Mouse (Mus musculus) megakaryocyte-erythroid progenitor cell, adult 5-6 weeks (primary cell): ENCODE measurements around the gene Mrpl53. TPM values are rescaled to one million over a fixed set of nuclear protein-coding genes. Genes with fewer than 3 reads are reported as not detected.
A peak's percentile ranks its signal among the peaks of the same experiment; 100 is the strongest.
"Not testable (repeated sequence)": the region's sequence is repeated elsewhere in the genome, so short reads cannot be mapped to it uniquely, and the experiment has no call there.

Source experiments
- ATAC-seq: replicated peaks from 2 replicates; pipeline ENCODE4 v1.8.0; 2016; ENCODE audit warnings: mild to moderate bottlenecking, inconsistent platforms; ENCODE audit not compliant: severe bottlenecking, poor library complexity, low FRiP score, low TSS enrichment
- total RNA-seq, 2 experiments: library from RNA; stranded (forward) in 1 of 2; stranded (reverse) in 1 of 2; fragments of 200-1000, 215-1000 nt in 1 of 2; fragments of >200 nt in 1 of 2; fragmentation: Nextera tagmentation in 1 of 2; gene quantifications; 2 replicates each; pipeline ENCODE4 v1.2.3; 2014 to 2017

Mrpl53 gene
- total RNA-seq, 2 experiments from 2014 or later = 37.2 to 97.7 TPM

- ATAC-seq = no peak
Measured at GRCm38 (mm10) chr6:83140044-83140443, 31.2 kb downstream of the Mrpl53 start.

GRCm38 (mm10) chr6:83141636-83142035 lies 32.8 kb downstream of the Mrpl53 start:
- ATAC-seq = no peak

- no peak for ATAC-seq
Measured at GRCm38 (mm10) chr6:83142211-83142731, 33.4 kb downstream of the Mrpl53 start.

- ATAC-seq = no peak
Measured at GRCm38 (mm10) chr6:83142886-83143285, 34.0 kb downstream of the Mrpl53 start.

- no peak for ATAC-seq
Measured at GRCm38 (mm10) chr6:83145209-83145608, 36.4 kb downstream of the Mrpl53 start.

GRCm38 (mm10) chr6:83145805-83146204 lies 37.0 kb downstream of the Mrpl53 start:
- no peak for ATAC-seq

- ATAC-seq = no peak
Measured at GRCm38 (mm10) chr6:83147280-83147679, 38.4 kb downstream of the Mrpl53 start.

- ATAC-seq = no peak
Measured at GRCm38 (mm10) chr6:83151721-83152120, 42.9 kb downstream of the Mrpl53 start.

GRCm38 (mm10) chr6:83153038-83153437 lies 44.2 kb downstream of the Mrpl53 start:
- no peak for ATAC-seq

- ATAC-seq = no peak
Measured at GRCm38 (mm10) chr6:83153485-83153884, 44.6 kb downstream of the Mrpl53 start.

GRCm38 (mm10) chr6:83155552-83156238 lies 46.9 kb downstream of the Mrpl53 start:
- peak; percentile 19; the same call in 1 of the 2 replicates for ATAC-seq

GRCm38 (mm10) chr6:83156259-83156684 lies 47.4 kb downstream of the Mrpl53 start, which contains the start of the genes Wdr54 and 1700003E16Rik:
Wdr54 (minus strand) TSS chr6:83156397.
1700003E16Rik (plus strand) TSS chr6:83156404.
- peak; percentile 74 for ATAC-seq

- not testable (repeated sequence) for ATAC-seq
Measured at GRCm38 (mm10) chr6:83159456-83159855, 50.6 kb downstream of the Mrpl53 start.

Other genes with a start within 250 kb of the Mrpl53 start
- gene Sema4f, start 169.3 kb upstream of the Mrpl53 start, total RNA-seq (2014; fragmentation: Nextera tagmentation) = not detected in 2 replicates
- gene Sema4f, start 169.3 kb upstream of the Mrpl53 start, total RNA-seq (2017) = not detected in 2 replicates
- 11.4 and 16.2 TPM in 2 replicates for gene M1ap, start 162.1 kb upstream of the Mrpl53 start, total RNA-seq (2014; fragmentation: Nextera tagmentation)
- 7.5 and 10.2 TPM in 2 replicates for gene M1ap, start 162.1 kb upstream of the Mrpl53 start, total RNA-seq (2017)
- 15.0 and 25.0 TPM in 2 replicates for gene Dok1, start 75.6 kb upstream of the Mrpl53 start, total RNA-seq (2014; fragmentation: Nextera tagmentation)
- gene Dok1, start 75.6 kb upstream of the Mrpl53 start, total RNA-seq (2017) = 24.2 and 46.1 TPM in 2 replicates
- gene Loxl3, start 74.9 kb upstream of the Mrpl53 start, total RNA-seq (2014; fragmentation: Nextera tagmentation) = 0.67 and 8.2 TPM in 2 replicates
- gene Loxl3, start 74.9 kb upstream of the Mrpl53 start, total RNA-seq (2017) = 0.61 and 0.88 TPM in 2 replicates
- gene Aup1, start 54.5 kb upstream of the Mrpl53 start, total RNA-seq (2014; fragmentation: Nextera tagmentation) = 246 and 368 TPM in 2 replicates
- 115 and 128 TPM in 2 replicates for gene Aup1, start 54.5 kb upstream of the Mrpl53 start, total RNA-seq (2017)
- gene Htra2, start 53.8 kb upstream of the Mrpl53 start, total RNA-seq (2014; fragmentation: Nextera tagmentation) = 225 and 296 TPM in 2 replicates
- gene Htra2, start 53.8 kb upstream of the Mrpl53 start, total RNA-seq (2017) = 97.5 and 128 TPM in 2 replicates
- gene Dqx1, start 51.2 kb upstream of the Mrpl53 start, total RNA-seq (2014; fragmentation: Nextera tagmentation) = 6.0 and 7.9 TPM in 2 replicates
- 0.56 and 1.0 TPM in 2 replicates for gene Dqx1, start 51.2 kb upstream of the Mrpl53 start, total RNA-seq (2017)
- not detected in 2 replicates for gene Tlx2, start 38.7 kb upstream of the Mrpl53 start, total RNA-seq (2014; fragmentation: Nextera tagmentation)
- not detected in 2 replicates for gene Tlx2, start 38.7 kb upstream of the Mrpl53 start, total RNA-seq (2017)
- 25.1 and 27.3 TPM in 2 replicates for gene Pcgf1, start 31.2 kb upstream of the Mrpl53 start, total RNA-seq (2014; fragmentation: Nextera tagmentation)
- 7.2 and 12.7 TPM in 2 replicates for gene Pcgf1, start 31.2 kb upstream of the Mrpl53 start, total RNA-seq (2017)
- not detected in 2 replicates for gene Lbx2, start 22.7 kb upstream of the Mrpl53 start, total RNA-seq (2014; fragmentation: Nextera tagmentation)
- not detected in 2 replicates for gene Lbx2, start 22.7 kb upstream of the Mrpl53 start, total RNA-seq (2017)
- gene Ccdc142, start 7.4 kb upstream of the Mrpl53 start, total RNA-seq (2014; fragmentation: Nextera tagmentation) = 11.3 and 11.7 TPM in 2 replicates
- 0.38 and 13.3 TPM in 2 replicates for gene Ccdc142, start 7.4 kb upstream of the Mrpl53 start, total RNA-seq (2017)
- 7.7 and 8.3 TPM in 2 replicates for gene Gm42688, start 7.4 kb upstream of the Mrpl53 start, total RNA-seq (2014; fragmentation: Nextera tagmentation)
- gene Gm42688, start 7.4 kb upstream of the Mrpl53 start, total RNA-seq (2017) = 3.0 and 5.4 TPM in 2 replicates
- 76.2 and 97.3 TPM in 2 replicates for gene Mogs, start 6.5 kb downstream of the Mrpl53 start, total RNA-seq (2014; fragmentation: Nextera tagmentation)
- gene Mogs, start 6.5 kb downstream of the Mrpl53 start, total RNA-seq (2017) = 88.3 and 127 TPM in 2 replicates
- gene Wbp1, start 12.5 kb downstream of the Mrpl53 start, total RNA-seq (2014; fragmentation: Nextera tagmentation) = 29.1 and 56.6 TPM in 2 replicates
- 61.5 and 75.1 TPM in 2 replicates for gene Wbp1, start 12.5 kb downstream of the Mrpl53 start, total RNA-seq (2017)
- 11.2 and 20.1 TPM in 2 replicates for gene Ino80b, start 16.4 kb downstream of the Mrpl53 start, total RNA-seq (2014; fragmentation: Nextera tagmentation)
- 28.8 and 32.8 TPM in 2 replicates for gene Ino80b, start 16.4 kb downstream of the Mrpl53 start, total RNA-seq (2017)
- 0.49 TPM in 1 of 2 replicates, not detected in the other for gene Rtkn, start 26.4 kb downstream of the Mrpl53 start, total RNA-seq (2014; fragmentation: Nextera tagmentation)
- gene Rtkn, start 26.4 kb downstream of the Mrpl53 start, total RNA-seq (2017) = 0.42 TPM in 1 of 2 replicates, not detected in the other
- 4.5 TPM in 1 of 2 replicates, not detected in the other for gene Wdr54, start 47.4 kb downstream of the Mrpl53 start, total RNA-seq (2014; fragmentation: Nextera tagmentation)
- not detected in 2 replicates for gene Wdr54, start 47.4 kb downstream of the Mrpl53 start, total RNA-seq (2017)
- 0.52 TPM in 1 of 2 replicates, not detected in the other for gene 1700003E16Rik, start 47.4 kb downstream of the Mrpl53 start, total RNA-seq (2014; fragmentation: Nextera tagmentation)
- not detected in 2 replicates for gene 1700003E16Rik, start 47.4 kb downstream of the Mrpl53 start, total RNA-seq (2017)
- 45.8 and 68.1 TPM in 2 replicates for gene Dctn1, start 56.9 kb downstream of the Mrpl53 start, total RNA-seq (2014; fragmentation: Nextera tagmentation)
- 30.5 and 42.4 TPM in 2 replicates for gene Dctn1, start 56.9 kb downstream of the Mrpl53 start, total RNA-seq (2017)
- gene Slc4a5, start 110.8 kb downstream of the Mrpl53 start, total RNA-seq (2014; fragmentation: Nextera tagmentation) = not detected in 2 replicates
- gene Slc4a5, start 110.8 kb downstream of the Mrpl53 start, total RNA-seq (2017) = 0.91 TPM in 1 of 2 replicates, not detected in the other
- gene Mthfd2, start 216.9 kb downstream of the Mrpl53 start, total RNA-seq (2014; fragmentation: Nextera tagmentation) = 20.4 and 44.9 TPM in 2 replicates
- 26.9 and 30.5 TPM in 2 replicates for gene Mthfd2, start 216.9 kb downstream of the Mrpl53 start, total RNA-seq (2017)
- gene Mob1a, start 217.0 kb downstream of the Mrpl53 start, total RNA-seq (2014; fragmentation: Nextera tagmentation) = 58.8 and 60.6 TPM in 2 replicates
- gene Mob1a, start 217.0 kb downstream of the Mrpl53 start, total RNA-seq (2017) = 117 and 119 TPM in 2 replicates
- gene Bola3, start 240.1 kb downstream of the Mrpl53 start, total RNA-seq (2014; fragmentation: Nextera tagmentation) = 127 and 162 TPM in 2 replicates
- gene Bola3, start 240.1 kb downstream of the Mrpl53 start, total RNA-seq (2017) = 90.1 and 125 TPM in 2 replicates